Mouse (Mus musculus) G1E (cell line): ENCODE data around the gene Zmat5. TPM values are rescaled to one million over a fixed set of nuclear protein-coding genes. Genes with fewer than 3 reads are reported as not detected.

Experiments used
- ATAC-seq: 2 replicates; pipeline ENCODE4 v1.8.0; 2016; ENCODE audit warnings: mild to moderate bottlenecking; ENCODE audit not compliant: insufficient number of reproducible peaks, poor library complexity, low FRiP score, severe bottlenecking; ENCODE audit errors: extremely low read depth
- DNase-seq: peaks from one replicate; pipeline ENCODE4 v3.0.0; 2012; ENCODE audit warnings: low spot score
- H3K27me3 ChIP-seq: 2 replicates; pipeline ENCODE4 v1.6.1; 2012; ENCODE audit warnings: mild to moderate bottlenecking, low read length, inconsistent platforms; ENCODE audit not compliant: insufficient read depth
- H3K36me3 ChIP-seq: replicated peaks from 2 replicates; pipeline ENCODE3; 2012; ENCODE audit warnings: mild to moderate bottlenecking, inconsistent platforms
- H3K4me1 ChIP-seq: 2 replicates; pipeline ENCODE4 v1.6.1; 2012; ENCODE audit warnings: low read depth, low read length, inconsistent platforms, mixed read lengths; ENCODE audit not compliant: insufficient read depth
- H3K4me3 ChIP-seq: 2 replicates; pipeline ENCODE4 v1.5.1; 2012; ENCODE audit warnings: low read depth, mild to moderate bottlenecking, inconsistent platforms, low read length, moderate library complexity, mixed read lengths
- H3K9me3 ChIP-seq: replicated peaks from 2 replicates; pipeline ENCODE4 v1.6.1; 2012; ENCODE audit warnings: inconsistent platforms
- CTCF ChIP-seq: IDR thresholded peaks from 2 replicates; pipeline ENCODE4 v1.5.1; 2012; ENCODE audit warnings: low read depth, low read length, inconsistent platforms, mixed read lengths
- GATA1 ChIP-seq: IDR thresholded peaks from 2 replicates; pipeline ENCODE4 v1.6.1; 2012; ENCODE audit warnings: borderline replicate concordance, low read length, inconsistent platforms, mixed read lengths
- GATA2 ChIP-seq: IDR thresholded peaks from 2 replicates; pipeline ENCODE4 v1.6.1; 2012; ENCODE audit warnings: low read depth, low read length, inconsistent platforms, borderline replicate concordance
- POLR2AphosphoS5 ChIP-seq: IDR thresholded peaks from 2 replicates; pipeline ENCODE4 v1.6.1; 2012; ENCODE audit warnings: low read depth, low read length, inconsistent platforms; ENCODE audit not compliant: insufficient replicate concordance
- TAL1 ChIP-seq: conservative IDR thresholded peaks from 2 replicates; pipeline ENCODE4 v1.6.1; 2012; ENCODE audit warnings: low read depth, low read length, inconsistent platforms, mixed read lengths
- polyA plus RNA-seq: library from polyadenylated mRNA; stranded (reverse); fragments of >175 nt; gene quantifications from 2 replicates; pipeline ENCODE4 v1.2.3, GENCODE M21; 2012
- total RNA-seq, 2 experiments: library from RNA; stranded (forward) in 1 of 2; stranded (reverse) in 1 of 2; fragments of 200-1000 nt in 1 of 2; fragments of >200 nt in 1 of 2; fragmentation: Nextera tagmentation in 1 of 2; gene quantifications; 2 replicates each; pipeline ENCODE4 v1.2.3; 2014 to 2017

Zmat5 gene
- total and polyA plus RNA-seq, 3 experiments: 11.9 to 94.1 (median 53.5) TPM

DNA sequence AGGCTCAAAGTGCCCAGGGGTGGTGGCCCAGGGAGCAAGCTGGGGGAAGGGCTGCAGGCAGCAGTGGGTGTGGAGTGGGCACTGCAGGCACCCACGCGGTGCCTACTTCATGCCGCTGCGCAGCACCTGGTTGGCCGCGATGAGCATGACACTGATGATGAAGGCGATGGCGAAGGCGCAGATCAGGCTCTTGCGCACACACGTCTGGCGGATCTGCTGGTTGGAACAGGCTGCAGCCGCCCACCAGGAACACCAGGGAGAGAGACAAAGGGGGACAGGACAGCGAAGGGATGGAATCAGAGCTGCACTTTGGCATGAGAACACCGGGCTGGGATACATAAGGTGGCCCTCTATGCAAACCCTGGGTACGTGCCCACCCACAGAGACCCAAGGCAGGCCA is 34.2 kb downstream of the Zmat5 start:
- DNase-seq: no peak
- TF ChIP-seq GATA2: no peak
- no peak for TF ChIP-seq GATA1
- TF ChIP-seq CTCF: no peak
- TF ChIP-seq TAL1: no peak
- no peak for TF ChIP-seq POLR2AphosphoS5
- Histone ChIP-seq H3K9me3 (no peaks in the 10 kb centered on the region), H3K4me1 (no peaks in the 10 kb centered on the region), H3K4me3 (no peak overlapping the region), H3K36me3 (peaks cover 49% of the 10 kb centered on the region), H3K27me3 (peaks cover 35% of the 10 kb centered on the region)
- no peak for ATAC-seq

DNA sequence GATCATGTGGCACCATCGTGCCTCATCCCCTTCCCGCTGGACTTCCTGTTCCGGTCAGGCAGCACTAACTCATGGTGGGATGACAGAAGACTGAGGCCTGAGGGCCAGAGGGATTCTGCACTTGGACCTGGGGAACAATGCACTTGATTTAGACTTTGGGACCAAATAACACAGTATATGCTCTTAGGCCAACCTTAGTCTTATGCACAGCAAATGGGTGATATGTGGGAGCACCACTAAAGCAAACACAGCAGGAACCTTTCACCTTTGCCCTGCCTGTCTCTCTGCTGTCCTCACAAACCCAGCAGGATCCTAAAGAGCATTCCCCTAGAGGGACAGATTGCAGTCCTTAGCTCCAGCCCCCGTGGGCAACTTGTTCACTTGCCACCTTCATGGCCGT is 36.3 kb downstream of the Zmat5 start:
- no peak for ATAC-seq
- Histone ChIP-seq H3K36me3 (peaks cover 29% of the 10 kb centered on the region), H3K4me1 (no peaks in the 10 kb centered on the region), H3K27me3 (peaks cover 51% of the 10 kb centered on the region), H3K9me3 (peaks cover under 1% of the 10 kb centered on the region; the same call in 1 of the 2 replicates), H3K4me3 (no peak overlapping the region)
- DNase-seq: no peak
- TF ChIP-seq TAL1 (no peak), CTCF (no peak), GATA1 (no peak), POLR2AphosphoS5 (no peak), GATA2 (no peak)

DNA sequence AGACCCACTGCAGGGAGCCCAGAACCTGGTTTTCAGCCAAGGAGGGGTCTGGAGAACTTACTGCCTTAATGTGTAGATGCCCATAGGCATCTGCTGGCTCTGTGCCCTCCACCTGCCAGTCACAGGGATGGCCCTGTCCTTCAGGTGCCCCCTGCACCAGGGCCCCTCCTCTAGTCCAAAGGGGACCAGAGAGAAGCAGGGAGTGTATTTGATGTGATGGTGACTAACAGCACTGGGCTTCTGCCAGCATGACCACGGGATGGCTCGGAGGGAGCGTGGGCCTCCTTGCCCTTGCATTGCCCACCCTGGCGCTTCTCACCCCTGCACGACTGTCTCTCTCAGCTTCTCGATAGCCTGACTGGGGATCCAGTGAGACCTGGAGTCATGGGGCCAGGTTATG is 40.2 kb downstream of the Zmat5 start:
- ATAC-seq (no peak), DNase-seq (no peak)
- no peaks in the 10 kb centered on the region for H3K4me1 ChIP-seq
- H3K9me3 ChIP-seq: peaks cover 17% of the 10 kb centered on the region
- peaks cover 67% of the 10 kb centered on the region for H3K27me3 ChIP-seq
- TF ChIP-seq CTCF (no peak), POLR2AphosphoS5 (no peak)
- no peak overlapping the region for H3K4me3 ChIP-seq
- H3K36me3 ChIP-seq: no peaks in the 10 kb centered on the region

DNA sequence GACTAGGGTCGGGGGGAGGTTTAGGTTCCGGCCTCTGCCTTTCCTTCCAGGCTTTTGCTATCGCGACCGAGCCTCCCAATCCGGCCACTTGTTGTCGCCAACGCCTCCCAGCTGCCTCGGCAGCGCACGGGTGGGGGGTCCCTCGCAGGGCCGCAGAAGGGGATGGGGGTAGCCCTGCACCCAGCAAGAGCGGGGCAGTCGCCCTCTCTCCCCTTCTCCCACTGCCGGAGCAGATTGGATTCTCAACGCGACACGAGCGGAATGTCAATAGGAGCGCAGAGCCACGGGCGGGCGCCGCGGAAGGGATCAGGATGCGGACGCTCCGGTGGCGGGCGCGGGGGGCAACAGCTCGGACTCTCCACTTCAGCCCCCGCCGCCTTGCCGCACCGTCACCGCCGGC is 41.5 kb downstream of the Zmat5 start:
- H3K4me3 ChIP-seq: no peak overlapping the region
- no peaks in the 10 kb centered on the region for H3K4me1 ChIP-seq
- TF ChIP-seq CTCF: no peak
- TF ChIP-seq GATA2: no peak
- TF ChIP-seq TAL1: no peak
- no peak for TF ChIP-seq POLR2AphosphoS5
- TF ChIP-seq GATA1: no peak
- peaks cover 67% of the 10 kb centered on the region for H3K27me3 ChIP-seq
- H3K9me3 ChIP-seq: peaks cover 17% of the 10 kb centered on the region
- H3K36me3 ChIP-seq: no peaks in the 10 kb centered on the region
- DNase-seq: no peak
- ATAC-seq: no peak

DNA sequence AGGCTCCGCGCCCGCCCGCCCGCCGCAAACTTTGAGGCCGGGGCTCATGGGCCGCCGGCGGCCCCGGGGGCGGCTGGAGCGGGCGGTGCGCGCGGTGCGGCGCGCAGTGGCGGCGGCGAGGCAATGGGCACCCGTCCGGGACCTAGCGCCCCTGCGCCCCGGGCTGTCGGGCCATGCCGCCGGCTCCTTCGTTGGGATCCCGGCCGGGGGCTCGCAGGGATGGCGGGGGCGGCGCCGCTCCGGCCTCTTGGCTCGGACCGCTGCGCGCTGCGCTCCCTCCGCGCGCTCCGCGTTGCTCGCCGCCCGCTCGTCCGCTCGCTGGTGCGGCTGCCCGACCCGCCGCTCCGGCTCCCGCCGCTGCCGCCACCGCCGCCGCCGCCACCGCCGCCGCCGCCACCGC is 42.3 kb downstream of the Zmat5 start, which contains the start of gene Cabp7:
Gene Cabp7, minus strand, starts transcription at position 46 of the 400 bp plus-strand sequence.
- H3K36me3 ChIP-seq: no peaks in the 10 kb centered on the region
- no peak for DNase-seq
- H3K27me3 ChIP-seq: peaks cover 59% of the 10 kb centered on the region
- H3K9me3 ChIP-seq: peaks cover 17% of the 10 kb centered on the region
- H3K4me1 ChIP-seq: no peaks in the 10 kb centered on the region
- no peak for ATAC-seq
- TF ChIP-seq GATA2: no peak
- TF ChIP-seq GATA1: no peak
- no peak for TF ChIP-seq POLR2AphosphoS5
- H3K4me3 ChIP-seq: no peak within 1 kb of the TSS; the same call in 1 of the 2 replicates

DNA sequence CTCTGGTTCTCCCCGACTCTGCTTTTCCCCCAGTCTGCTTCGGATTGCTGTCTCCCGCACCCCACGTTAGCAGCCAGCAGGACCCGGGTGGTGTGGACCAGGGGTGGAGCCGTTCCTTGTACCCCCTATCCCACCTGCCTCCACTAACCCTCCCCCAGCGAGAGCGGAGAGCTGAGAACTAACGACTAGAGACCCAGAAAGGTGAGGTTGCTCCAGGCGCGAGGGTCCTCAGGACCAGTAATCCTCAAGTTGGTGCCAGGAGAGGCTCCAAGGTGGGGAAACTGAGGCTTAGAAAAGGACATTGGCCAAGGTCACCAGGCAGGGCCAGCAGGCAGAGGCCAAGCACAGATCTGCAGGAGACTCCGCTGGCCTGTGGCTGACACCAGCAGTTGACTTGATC is 42.8 kb downstream of the Zmat5 start:
- peaks cover 17% of the 10 kb centered on the region for H3K9me3 ChIP-seq
- ATAC-seq (no peak), DNase-seq (no peak)
- H3K36me3 ChIP-seq: no peaks in the 10 kb centered on the region
- peaks cover 54% of the 10 kb centered on the region for H3K27me3 ChIP-seq
- H3K4me1 ChIP-seq: no peaks in the 10 kb centered on the region
- TF ChIP-seq GATA2: no peak
- no peak for TF ChIP-seq POLR2AphosphoS5
- TF ChIP-seq TAL1: no peak
- no peak for TF ChIP-seq GATA1
- TF ChIP-seq CTCF: no peak
- H3K4me3 ChIP-seq: no peak overlapping the region

- no peak for ATAC-seq
Measured at GRCm38 (mm10) chr11:4750263-4750662, 45.8 kb downstream of the Zmat5 start.

More at GRCm38 (mm10) chr11:4750263-4750662, 45.8 kb downstream of the Zmat5 start:
- TF ChIP-seq GATA1: no peak
- no peak for TF ChIP-seq CTCF
- no peak for TF ChIP-seq POLR2AphosphoS5
- TF ChIP-seq TAL1: no peak
- TF ChIP-seq GATA2: no peak
- Histone ChIP-seq H3K4me1 (no peaks in the 10 kb centered on the region), H3K27me3 (peaks cover 30% of the 10 kb centered on the region; the same call in 1 of the 2 replicates), H3K4me3 (no peak overlapping the region), H3K9me3 (peaks cover 20% of the 10 kb centered on the region), H3K36me3 (no peaks in the 10 kb centered on the region)
- peak; percentile 80 for DNase-seq
